Mouse (Mus musculus) granulocyte monocyte progenitor cell, adult 5-6 weeks (primary cell): ENCODE measurements around the gene Ctse. TPM values are rescaled to one million over a fixed set of nuclear protein-coding genes. Genes with fewer than 3 reads are reported as not detected.

ENCODE experiments used
- ATAC-seq: replicated peaks from 2 replicates; pipeline ENCODE4 v1.8.0; 2016; ENCODE audit warnings: mild to moderate bottlenecking, moderate TSS enrichment, inconsistent platforms; ENCODE audit not compliant: poor library complexity, severe bottlenecking
- total RNA-seq, 2 experiments: library from RNA; stranded (forward) in 1 of 2; stranded (reverse) in 1 of 2; fragments of 200-712, 200-1000 nt in 1 of 2; fragments of >200 nt in 1 of 2; fragmentation: Nextera tagmentation in 1 of 2; gene quantifications; 2 replicates each; pipeline ENCODE4 v1.2.3; 2014 to 2017

Gene Ctse
- total RNA-seq, 2 experiments from 2014 or later, result 2.9 to 7.5 TPM

- no peak for ATAC-seq
Measured at GRCm38 (mm10) chr1:131642251-131642650, 4.1 kb downstream of the Ctse start.

DNA sequence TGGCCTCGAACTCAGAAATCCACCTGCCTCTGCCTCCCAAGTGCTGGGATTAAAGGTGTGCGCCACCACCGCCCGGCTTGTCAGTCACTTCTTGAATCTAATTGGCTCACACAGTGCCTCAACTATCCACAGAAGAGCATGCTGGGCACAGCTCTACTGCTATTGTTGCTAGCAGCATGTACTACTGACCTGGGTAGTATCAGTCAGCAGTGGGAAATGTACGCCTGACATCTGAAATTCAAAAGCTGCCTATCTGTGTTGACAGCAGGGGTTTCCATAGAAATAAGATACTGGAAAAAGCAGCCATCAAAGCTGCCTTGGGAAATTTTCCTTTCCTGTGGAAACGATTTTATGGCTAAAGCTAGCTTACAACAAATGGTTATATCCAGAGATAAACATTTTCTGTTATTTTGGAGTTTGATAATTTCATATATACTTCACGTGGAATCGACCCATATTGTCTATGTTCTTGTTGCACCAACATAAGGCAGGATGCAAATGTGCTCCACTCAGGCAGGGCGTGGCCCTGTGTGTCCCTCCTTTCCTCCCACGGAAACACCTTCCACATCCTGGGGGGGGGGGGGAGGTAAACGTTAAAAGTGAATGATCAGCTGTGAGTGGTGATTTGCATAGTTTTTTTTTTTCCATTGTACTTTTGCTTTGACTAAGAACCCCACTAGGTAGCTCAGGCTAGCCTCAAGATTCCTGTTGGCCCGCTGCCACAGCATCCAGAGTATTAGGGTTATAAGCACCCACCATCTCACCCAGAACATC, 14.8 kb downstream of the Ctse start:
- ATAC-seq, result no peak

DNA sequence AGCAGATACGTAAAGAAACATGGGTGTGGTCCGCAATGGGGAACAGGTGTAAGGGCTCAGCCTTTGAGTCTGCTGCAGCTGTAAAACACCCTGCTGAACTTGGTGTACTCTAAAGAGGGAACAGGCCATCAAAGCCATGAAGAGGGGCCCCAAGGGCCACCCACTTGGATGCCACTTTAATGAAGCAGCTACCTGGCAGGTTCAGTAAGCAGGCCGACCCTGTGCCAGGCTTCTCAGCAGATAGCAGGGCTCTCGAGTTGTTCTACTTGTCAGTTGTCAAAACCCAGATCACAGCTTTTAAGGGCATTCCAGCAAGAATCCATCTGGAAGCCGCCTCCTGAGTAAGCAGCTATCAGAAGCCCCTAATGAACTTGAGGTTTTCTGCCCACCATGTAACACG, 17.5 kb downstream of the Ctse start:
- no peak for ATAC-seq

GRCm38 (mm10) chr1:131657945-131658354, 19.8 kb downstream of the Ctse start:
- ATAC-seq, result peak; percentile 85

DNA sequence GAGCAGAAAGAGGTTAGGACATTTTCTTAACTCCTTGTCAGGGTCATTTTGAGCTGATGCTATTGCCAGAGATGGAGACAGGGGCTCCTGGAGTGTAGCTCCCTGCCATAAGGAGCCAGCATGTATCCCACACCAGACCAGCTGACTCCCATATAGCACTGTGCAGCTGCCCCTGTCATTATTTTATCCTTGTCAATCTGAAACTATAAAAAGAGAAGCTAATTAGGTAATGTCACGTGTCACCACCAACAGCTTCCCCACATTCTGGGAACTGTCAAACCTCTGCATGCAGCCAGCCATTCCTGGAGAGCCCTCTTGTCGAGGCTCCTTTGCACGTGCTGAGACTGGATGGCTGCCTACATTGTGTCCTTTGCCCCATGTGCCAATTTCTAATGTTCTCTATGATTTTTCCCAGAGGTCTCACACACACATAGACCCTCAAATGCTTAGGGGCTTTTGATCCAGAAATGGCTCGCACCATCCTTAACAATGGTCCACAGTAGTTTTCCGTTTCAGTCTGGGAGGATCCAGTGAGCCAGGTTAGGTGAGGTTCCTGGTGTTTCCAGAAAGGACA, 21.5 kb downstream of the Ctse start:
- ATAC-seq, result peak; percentile 65

- ATAC-seq, result no peak
Measured at GRCm38 (mm10) chr1:131660266-131660665, 22.2 kb downstream of the Ctse start.

DNA sequence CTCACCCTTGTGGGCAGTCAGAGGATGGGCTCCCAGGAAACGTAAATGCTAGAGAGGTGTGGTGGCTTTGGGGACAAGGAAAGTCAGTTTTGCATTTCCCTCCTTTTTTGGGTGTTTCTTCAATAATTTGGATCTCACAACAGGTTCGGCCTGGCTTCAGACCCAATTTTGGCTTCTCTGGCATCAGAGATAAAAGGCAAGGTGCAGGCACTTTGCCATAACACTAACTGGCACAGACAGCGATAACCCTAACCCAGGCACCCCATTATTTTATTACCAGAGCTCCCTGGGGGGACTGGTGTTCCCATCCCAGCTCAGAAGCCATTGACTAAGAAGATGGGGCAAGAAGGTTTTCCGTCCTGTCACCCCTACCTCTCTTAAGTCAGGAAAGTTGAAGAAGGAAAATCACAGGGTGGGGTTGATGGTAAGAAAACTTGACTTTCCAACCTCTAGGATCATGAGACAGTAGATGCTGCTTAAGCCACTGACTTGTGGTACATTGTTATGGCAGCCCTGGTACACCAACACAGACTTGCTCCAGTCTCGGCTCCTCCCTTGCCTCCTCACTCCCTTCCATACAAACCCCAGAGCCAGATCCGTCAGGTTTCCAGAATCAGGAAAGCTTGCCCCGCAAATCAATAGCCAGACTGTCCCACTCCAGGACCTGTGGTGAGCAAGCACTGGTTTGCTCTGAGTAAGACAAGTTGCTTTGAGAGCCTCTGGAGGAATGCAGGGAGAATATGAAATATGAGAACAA, 22.8 kb downstream of the Ctse start:
- ATAC-seq, result no peak

DNA sequence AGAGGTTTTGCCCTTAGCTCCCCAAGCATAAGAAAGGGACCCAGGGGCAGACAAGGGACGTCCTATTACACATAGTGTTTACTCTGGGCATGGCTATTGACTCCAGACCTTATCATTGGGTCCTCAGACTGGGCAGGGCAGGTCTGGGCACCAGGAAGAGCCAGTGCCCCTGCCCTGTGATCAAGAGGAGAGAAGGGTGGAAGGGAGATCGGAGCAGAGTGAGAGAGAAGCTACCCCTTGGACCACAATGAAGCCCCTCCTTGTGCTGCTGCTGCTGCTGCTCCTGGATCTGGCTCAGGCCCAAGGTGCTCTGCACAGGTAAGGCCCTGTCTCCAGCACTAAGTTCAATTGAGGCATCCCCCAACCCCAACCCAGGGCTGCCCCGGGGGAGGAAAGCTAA, 23.6 kb downstream of the Ctse start:
- ATAC-seq, result no peak

- ATAC-seq, result no peak
Measured at GRCm38 (mm10) chr1:131663286-131663995, 25.3 kb downstream of the Ctse start.

DNA sequence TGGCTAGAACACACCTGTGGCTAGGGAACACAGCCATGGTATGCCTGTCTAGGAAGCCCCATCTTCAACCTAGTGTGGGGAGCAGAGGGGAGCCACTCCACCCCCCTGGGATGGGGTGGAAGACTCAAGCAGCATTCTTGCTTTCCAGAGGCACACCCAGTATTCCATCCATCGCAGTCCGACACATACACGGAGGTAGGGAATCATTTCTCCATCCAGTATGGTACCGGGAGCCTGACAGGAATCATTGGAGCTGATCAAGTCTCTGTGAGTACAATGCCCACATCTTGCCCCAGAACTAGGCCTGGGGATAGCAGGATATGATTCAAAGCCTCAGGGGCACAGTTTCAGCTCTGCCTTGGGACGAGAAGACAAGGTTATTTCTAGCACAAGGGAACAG, 26.0 kb downstream of the Ctse start:
- ATAC-seq, result no peak

DNA sequence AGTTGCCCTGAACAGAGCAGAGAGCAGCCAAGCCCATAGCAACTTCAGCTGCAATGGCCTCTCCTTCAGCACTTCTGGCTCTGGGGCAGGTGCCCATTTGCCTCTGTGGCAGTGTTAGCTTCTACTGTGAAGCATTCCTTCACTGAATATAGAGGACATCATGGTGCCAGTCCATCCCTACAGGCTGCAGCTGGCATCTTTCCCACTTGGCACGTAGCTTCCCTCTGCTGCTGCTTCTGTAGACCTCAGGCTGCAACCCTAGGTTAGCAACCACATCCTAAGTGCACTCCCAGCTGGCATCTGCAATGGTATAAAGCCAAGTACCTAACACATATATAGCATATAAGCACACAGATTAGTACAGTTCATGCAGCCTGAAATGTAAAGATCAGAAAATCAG, 27.8 kb downstream of the Ctse start:
- ATAC-seq, result no peak

DNA sequence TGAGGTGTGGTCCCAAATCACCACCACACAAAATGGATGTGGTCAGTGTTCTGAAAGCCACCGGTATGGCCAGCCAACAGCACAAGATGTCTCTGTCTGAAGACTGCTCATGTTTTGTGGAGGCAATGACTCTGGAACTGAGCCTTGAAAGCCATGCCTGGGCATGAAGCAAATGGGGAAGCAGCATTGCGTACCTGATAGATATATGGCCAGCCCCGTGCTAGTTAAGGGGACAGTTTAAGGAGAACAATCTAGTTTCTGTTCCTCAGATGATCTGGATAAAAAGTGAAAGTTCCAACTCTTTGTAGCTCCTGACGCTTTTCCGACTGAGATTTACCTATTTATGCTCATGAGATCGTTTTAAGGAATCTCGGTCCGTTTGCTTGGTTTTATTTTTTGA, 33.0 kb downstream of the Ctse start:
- peak; percentile 68 for ATAC-seq

DNA sequence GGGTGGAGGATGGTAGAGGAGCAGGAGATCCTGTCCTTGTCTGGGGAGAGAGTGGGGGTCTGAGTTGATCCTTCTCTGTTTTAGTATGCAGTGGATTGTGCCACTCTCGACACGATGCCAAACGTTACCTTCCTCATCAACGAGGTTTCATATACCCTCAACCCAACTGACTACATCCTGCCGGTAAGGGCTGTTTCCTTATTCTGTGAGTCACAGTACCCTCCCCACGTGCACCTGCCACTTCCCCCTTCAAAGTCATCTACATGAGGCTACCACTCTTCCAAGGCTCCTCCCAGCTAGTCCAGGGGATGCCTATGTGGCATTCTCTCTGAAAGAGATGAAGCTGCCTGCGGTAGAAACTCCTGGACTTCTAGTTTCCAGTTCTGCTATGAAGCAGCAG, 34.3 kb downstream of the Ctse start:
- ATAC-seq, result peak; percentile 92

DNA sequence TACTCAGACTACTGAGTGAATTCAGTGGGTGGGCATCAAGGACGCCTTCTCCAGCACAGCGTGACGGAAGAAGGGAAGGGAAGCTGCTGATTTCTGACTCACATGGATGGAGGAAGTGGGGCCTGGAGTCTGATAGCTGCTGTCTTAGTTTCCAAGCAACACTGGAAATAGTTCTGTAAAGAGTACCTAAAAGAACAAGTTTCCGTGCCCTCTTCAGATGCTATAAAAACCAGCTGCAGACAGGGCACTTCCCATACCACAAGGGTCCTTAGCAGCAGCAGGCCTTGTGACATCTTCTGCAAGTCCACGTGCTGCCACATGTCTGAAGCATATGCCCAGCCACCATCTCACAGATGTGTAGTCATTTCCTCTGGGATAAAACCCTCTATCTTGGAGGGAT, 41.5 kb downstream of the Ctse start:
- ATAC-seq, result peak; percentile 92

GRCm38 (mm10) chr1:131687739-131688138, 49.6 kb downstream of the Ctse start:
- no peak for ATAC-seq

DNA sequence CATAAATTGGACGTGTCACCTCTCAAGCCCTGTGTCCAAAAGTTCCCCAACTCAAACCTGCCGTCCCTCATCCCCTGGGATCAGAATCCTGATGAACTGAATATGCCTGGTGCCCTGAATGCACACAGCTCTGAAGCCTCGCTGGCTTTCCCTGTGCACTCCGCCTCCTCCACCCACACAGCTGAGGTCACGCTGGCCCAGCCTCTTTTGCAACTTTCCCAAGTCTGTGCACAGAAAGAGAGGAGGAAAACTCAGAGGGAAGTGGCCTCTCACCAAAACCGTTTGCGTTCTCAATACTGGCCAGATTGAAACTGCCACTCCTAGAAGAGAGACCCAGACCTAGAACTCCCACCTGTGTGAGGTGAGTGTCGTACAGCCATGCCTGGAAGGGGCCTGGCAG, 50.4 kb downstream of the Ctse start, which contains the start of gene Rab7b:
Gene Rab7b (plus strand): TSS at position 221 of the 400 bp plus-strand sequence.
- ATAC-seq, result peak; percentile 67

DNA sequence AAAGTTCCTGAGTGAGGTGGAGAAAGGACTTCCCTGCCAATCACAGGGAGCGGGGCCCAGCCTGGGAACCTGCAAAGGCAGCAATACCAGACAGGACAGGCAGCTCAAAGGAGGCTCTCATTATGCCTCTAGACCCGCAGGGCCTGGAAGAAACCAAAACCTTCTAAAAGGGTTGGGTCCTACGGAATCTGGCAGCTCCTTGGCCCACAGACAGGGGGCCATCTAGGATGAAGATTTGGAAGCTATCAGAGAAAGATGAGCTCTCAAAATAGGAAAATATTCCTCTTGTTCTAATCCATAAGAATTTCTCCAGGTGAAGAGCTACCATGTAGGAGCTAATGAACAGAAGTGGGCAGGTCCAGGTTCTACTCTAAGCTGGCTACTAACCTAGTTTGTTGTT, 50.9 kb downstream of the Ctse start:
- no peak for ATAC-seq

DNA sequence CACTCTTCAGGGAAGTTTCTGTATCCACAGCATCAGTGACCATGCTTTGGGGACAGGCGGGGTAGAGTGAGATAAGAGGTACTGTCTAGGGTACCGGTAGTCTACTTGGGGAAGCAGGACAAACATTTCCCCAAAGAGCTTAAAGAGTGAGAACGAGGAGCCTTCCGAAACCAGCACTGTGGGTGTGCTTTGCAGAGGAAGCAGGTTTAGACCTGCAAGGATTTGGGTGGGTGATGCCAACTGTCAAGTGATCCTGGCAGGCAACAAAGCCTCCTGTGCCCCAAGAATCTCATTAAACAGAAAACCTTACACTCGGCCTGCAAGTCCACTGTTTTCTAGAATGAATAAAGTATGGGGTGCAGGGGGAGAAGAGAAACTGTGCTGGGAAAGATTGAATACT, 51.8 kb downstream of the Ctse start:
- ATAC-seq, result no peak

GRCm38 (mm10) chr1:131690435-131690834, 52.3 kb downstream of the Ctse start:
- peak; percentile 49 for ATAC-seq

DNA sequence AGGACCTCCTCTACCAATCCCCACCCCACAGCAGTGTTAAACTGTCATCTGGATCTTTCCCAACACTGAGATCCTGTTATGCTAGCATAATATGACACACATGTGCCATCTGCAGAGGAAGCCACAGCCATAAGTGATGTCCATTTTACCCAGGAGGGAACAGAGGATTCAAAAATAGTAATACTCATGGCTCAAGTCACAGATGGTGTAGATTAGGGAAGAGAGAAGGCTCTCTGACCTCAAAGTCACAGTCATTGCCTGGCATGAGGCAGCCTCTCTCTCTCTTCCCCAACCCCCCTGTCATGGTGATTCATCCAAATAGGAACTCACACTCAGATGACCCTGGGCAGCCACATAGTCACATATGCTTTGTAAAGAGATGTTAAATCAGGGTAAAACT, 53.2 kb downstream of the Ctse start:
- ATAC-seq, result peak; percentile 85

GRCm38 (mm10) chr1:131695308-131695707, 57.2 kb downstream of the Ctse start:
- no peak for ATAC-seq
